Mouse (Mus musculus): ENCODE measurements around the gene Hrh2. TPM values are rescaled to one million over a fixed set of nuclear protein-coding genes. Genes with fewer than 3 reads are reported as not detected.

Hrh2 gene
- polyA plus RNA-seq, 1 experiment from 2014 or later, result 0.14 TPM

DNA sequence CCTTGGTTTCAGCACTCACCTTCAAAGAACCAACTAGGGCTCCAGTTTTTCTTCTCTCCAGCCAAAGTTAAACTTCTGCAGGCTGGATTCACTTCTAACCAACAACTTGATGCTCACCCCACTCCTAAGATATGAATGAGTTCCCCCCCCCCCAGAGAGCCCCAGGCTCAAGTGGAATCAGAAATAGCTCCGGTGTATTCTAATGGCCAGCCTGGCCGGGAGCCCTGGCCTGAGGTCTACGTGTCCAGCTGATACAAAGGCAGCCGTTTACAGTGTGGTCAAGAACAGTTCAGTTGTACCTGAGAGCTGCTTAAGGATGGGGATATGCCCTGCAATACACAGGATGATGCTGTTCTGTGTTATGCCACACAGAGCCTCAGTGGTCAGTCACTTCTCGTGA is 13.3 kb upstream of the Hrh2 start:
- no peak overlapping the region for H3K27ac ChIP-seq (replicated peaks)
- no peak for DNase-seq (ENCODE audit: low spot score)
- 87% methylated on average over 5 of the region's 5 CpGs for WGBS
- no peaks in the 10 kb centered on the region for H3K27me3 ChIP-seq (ENCODE audit: low read depth, poor library complexity, severe bottlenecking)
- H3K36me3 ChIP-seq, result no peaks in the 10 kb centered on the region
- H3K4me1 ChIP-seq, result peaks cover 27% of the 10 kb centered on the region
- H3K4me3 ChIP-seq, result no peak overlapping the region
- peaks cover 8% of the 10 kb centered on the region for H3K9me3 ChIP-seq (replicated peaks)

DNA sequence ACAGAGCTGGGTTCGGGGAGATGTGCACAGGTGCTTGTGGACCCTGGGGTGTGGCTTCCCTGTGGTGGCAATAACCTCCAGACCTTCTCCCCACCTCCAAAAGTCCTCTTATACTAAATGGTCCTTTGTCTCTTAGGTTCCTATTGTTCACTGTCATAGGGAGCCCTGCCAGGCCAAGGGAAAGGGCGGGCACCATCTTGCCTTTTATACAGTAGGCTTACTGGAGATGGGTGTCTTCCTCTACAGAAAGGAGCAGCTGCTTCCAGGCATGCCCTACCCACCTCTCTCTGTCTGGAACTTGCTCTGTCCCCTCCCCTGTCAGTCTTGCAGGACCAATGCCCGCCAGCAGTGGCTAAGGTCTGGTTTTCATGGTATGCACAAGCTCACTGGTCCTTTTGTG is 12.0 kb upstream of the Hrh2 start:
- H3K36me3 ChIP-seq, result no peaks in the 10 kb centered on the region
- H3K27me3 ChIP-seq (ENCODE audit: low read depth, poor library complexity, severe bottlenecking), result no peaks in the 10 kb centered on the region
- peak overlapping the region; percentile 52; the same call in 1 of the 2 replicates for H3K27ac ChIP-seq (replicated peaks)
- no peak overlapping the region for H3K4me3 ChIP-seq
- 83% methylated on average over 3 of the region's 3 CpGs for WGBS
- peaks cover 23% of the 10 kb centered on the region for H3K4me1 ChIP-seq
- H3K9me3 ChIP-seq (replicated peaks), result peaks cover under 1% of the 10 kb centered on the region
- DNase-seq (ENCODE audit: low spot score), result no peak

DNA sequence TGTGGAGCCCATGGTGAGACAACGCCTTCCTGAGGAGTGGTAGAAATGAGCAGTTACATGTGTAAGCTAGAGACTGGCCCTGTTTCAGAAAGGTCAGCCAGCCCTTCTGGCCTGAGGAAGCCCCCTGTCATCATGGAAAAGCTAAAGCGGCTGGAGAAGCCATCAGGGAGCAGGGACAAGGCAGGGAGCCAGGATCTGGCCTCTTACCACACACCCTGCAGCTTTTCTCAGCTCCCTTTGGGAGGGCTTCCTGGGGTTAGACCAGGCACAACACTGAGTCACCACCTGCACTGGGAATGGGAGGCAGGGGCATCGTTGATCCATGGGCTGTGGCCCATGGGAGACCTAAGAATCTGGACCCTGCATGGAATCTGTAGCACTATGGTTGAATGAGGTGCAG is 11.5 kb upstream of the Hrh2 start:
- no peak for DNase-seq (ENCODE audit: low spot score)
- Histone ChIP-seq H3K9me3 (replicated peaks) (no peaks in the 10 kb centered on the region; the same call in 1 of the 2 replicates), H3K4me3 (no peak overlapping the region), H3K27ac (replicated peaks) (peak overlapping the region; percentile 52), H3K27me3 (ENCODE audit: low read depth, poor library complexity, severe bottlenecking) (no peaks in the 10 kb centered on the region), H3K4me1 (peaks cover 23% of the 10 kb centered on the region), H3K36me3 (no peaks in the 10 kb centered on the region)
- WGBS, result 58% methylated on average over 3 of the region's 3 CpGs

- 0 out of 2 replicates have a peak overlapping the region, but pooled peaks have one; percentile 52 for H3K27ac ChIP-seq (replicated peaks)
- H3K9me3 ChIP-seq (replicated peaks), result no peaks in the 10 kb centered on the region; the same call in 1 of the 2 replicates
- no peaks in the 10 kb centered on the region for H3K36me3 ChIP-seq
- DNase-seq (ENCODE audit: low spot score), result no peak
- WGBS, result 87% methylated on average over 6 of the region's 6 CpGs
- peaks cover 23% of the 10 kb centered on the region for H3K4me1 ChIP-seq
- no peak overlapping the region for H3K4me3 ChIP-seq
- no peaks in the 10 kb centered on the region for H3K27me3 ChIP-seq (ENCODE audit: low read depth, poor library complexity, severe bottlenecking)
Measured at GRCm38 (mm10) chr13:54181318-54181717, 10.6 kb upstream of the Hrh2 start.

DNA sequence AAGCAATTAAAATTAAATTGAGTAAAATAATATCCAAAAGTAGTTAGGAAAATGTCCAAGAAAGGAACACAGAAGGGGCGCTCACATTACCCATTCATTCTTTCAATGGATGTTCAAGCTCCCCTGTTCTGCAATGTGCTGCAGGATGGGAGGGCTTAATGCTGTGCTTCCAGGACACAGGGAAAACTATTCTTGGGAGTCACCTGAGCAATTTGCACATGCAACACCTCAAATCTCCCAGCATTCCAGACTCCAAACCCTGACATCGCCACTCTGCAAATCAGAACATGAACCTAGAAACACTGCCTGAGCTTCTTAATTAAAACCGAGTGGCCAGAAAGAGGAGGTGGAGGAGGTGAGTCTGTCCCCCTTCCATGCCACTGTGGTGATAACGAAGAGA is 10.0 kb upstream of the Hrh2 start:
- WGBS, result 93% methylated on average over 4 of the region's 4 CpGs
- no peaks in the 10 kb centered on the region for H3K36me3 ChIP-seq
- no peak overlapping the region for H3K4me3 ChIP-seq
- H3K9me3 ChIP-seq (replicated peaks), result no peaks in the 10 kb centered on the region; the same call in 1 of the 2 replicates
- H3K27me3 ChIP-seq (ENCODE audit: low read depth, poor library complexity, severe bottlenecking), result no peaks in the 10 kb centered on the region
- H3K27ac ChIP-seq (replicated peaks), result no peak overlapping the region
- DNase-seq (ENCODE audit: low spot score), result no peak
- H3K4me1 ChIP-seq, result peaks cover 23% of the 10 kb centered on the region

GRCm38 (mm10) chr13:54186394-54186793 is 5.5 kb upstream of the Hrh2 start:
- Histone ChIP-seq H3K9me3 (replicated peaks) (no peaks in the 10 kb centered on the region; the same call in 1 of the 2 replicates), H3K4me1 (no peaks in the 10 kb centered on the region; the same call in 1 of the 2 replicates), H3K36me3 (no peaks in the 10 kb centered on the region), H3K27ac (replicated peaks) (no peak overlapping the region), H3K4me3 (no peak overlapping the region), H3K27me3 (ENCODE audit: low read depth, poor library complexity, severe bottlenecking) (peaks cover 10% of the 10 kb centered on the region)
- DNase-seq (ENCODE audit: low spot score), result no peak
- WGBS, result 83% methylated on average over 5 of the region's 5 CpGs

DNA sequence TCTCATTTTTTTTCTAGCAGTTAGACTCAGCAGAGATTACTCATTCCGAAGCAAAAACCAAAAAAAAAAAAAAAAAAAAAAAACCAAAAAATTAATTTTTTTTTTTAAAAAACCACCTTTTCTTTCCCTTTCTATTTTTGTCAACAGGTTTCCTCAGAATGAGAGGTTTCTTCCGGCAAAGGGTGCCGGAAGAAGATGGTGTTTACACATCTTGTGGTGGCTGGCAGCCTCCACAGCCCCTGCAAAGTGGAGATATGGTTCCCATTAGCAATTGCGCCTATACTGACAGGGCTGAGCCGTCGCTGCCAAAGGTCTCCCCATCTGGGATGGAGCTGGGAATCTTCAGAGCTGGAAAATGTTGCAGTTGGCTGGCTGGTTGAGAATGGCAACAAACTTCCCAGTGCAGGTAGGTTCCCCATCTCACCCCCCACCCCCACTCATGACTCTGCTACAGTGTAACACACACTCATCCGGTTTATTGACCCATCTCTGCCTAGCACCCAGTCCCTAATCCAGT is 3.7 kb upstream of the Hrh2 start:
- Histone ChIP-seq H3K9me3 (replicated peaks) (no peaks in the 10 kb centered on the region; the same call in 1 of the 2 replicates), H3K4me3 (no peak overlapping the region), H3K4me1 (peaks cover 12% of the 10 kb centered on the region), H3K27ac (replicated peaks) (no peak overlapping the region), H3K27me3 (ENCODE audit: low read depth, poor library complexity, severe bottlenecking) (peaks cover 28% of the 10 kb centered on the region), H3K36me3 (no peaks in the 10 kb centered on the region)
- WGBS, result 80% methylated on average over 7 of the region's 7 CpGs
- no peak for DNase-seq (ENCODE audit: low spot score)

GRCm38 (mm10) chr13:54189896-54190295 is 2.0 kb upstream of the Hrh2 start:
- Histone ChIP-seq H3K4me1 (peaks cover 12% of the 10 kb centered on the region), H3K4me3 (no peak overlapping the region), H3K9me3 (replicated peaks) (no peaks in the 10 kb centered on the region; the same call in 1 of the 2 replicates), H3K36me3 (no peaks in the 10 kb centered on the region), H3K27ac (replicated peaks) (no peak overlapping the region), H3K27me3 (ENCODE audit: low read depth, poor library complexity, severe bottlenecking) (peaks cover 39% of the 10 kb centered on the region)
- WGBS, result 85% methylated on average over 14 of the region's 14 CpGs
- DNase-seq (ENCODE audit: low spot score), result no peak

GRCm38 (mm10) chr13:54191181-54191580 is 748 bp upstream of the Hrh2 start:
- H3K9me3 ChIP-seq (replicated peaks), result no peaks in the 10 kb centered on the region
- no peak overlapping the region for H3K27ac ChIP-seq (replicated peaks)
- H3K4me1 ChIP-seq, result peaks cover 12% of the 10 kb centered on the region
- DNase-seq (ENCODE audit: low spot score), result no peak
- H3K36me3 ChIP-seq, result no peaks in the 10 kb centered on the region
- H3K27me3 ChIP-seq (ENCODE audit: low read depth, poor library complexity, severe bottlenecking), result peaks cover 39% of the 10 kb centered on the region
- 76% methylated on average over 3 of the region's 3 CpGs for WGBS
- H3K4me3 ChIP-seq, result no peak overlapping the region

DNA sequence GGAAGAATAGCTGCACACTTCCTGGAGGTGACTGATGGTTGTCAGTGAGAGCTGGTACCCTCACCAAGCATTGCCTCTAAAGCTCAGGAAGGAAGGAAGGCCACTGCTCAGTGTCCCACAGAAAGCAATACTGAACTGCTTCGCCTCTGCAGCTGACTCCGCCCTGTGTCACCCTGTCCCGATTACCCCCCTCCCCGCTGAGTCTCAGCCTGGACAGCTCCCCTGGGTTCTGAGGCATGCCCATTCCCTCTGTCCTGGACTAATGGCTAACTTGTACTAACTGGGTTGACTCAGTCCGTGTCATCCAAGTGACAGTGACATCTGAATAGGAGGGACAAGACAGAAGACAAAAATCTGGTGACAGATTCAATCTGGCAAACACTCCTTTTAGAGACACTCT is 1.7 kb downstream of the Hrh2 start:
- no peak for DNase-seq (ENCODE audit: low spot score)
- Histone ChIP-seq H3K36me3 (no peaks in the 10 kb centered on the region), H3K27ac (replicated peaks) (no peak overlapping the region), H3K27me3 (ENCODE audit: low read depth, poor library complexity, severe bottlenecking) (peaks cover 39% of the 10 kb centered on the region), H3K4me3 (no peak overlapping the region), H3K4me1 (peaks cover 12% of the 10 kb centered on the region), H3K9me3 (replicated peaks) (no peaks in the 10 kb centered on the region)
- WGBS, result 62% methylated on average over 5 of the region's 5 CpGs

DNA sequence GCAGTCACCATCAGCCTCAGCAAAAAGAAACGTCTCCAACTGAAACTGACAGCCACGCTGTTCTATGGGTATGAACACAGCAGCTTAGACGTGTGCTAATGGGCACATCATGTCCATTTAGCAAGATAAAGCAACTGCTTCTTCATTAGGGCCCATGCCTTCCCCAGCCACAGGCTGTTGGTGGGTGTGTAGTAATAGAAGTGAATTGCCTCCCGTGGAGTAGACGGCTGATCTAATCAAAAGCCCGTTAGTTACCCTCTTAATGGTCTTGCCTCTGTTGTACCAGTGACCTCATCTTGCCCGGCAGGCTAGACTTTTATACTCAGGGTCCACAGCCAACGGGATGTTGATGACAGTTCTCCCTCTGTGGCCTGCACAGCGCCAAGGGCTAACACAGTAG is 7.1 kb downstream of the Hrh2 start:
- peaks cover 10% of the 10 kb centered on the region for H3K4me1 ChIP-seq
- H3K27me3 ChIP-seq (ENCODE audit: low read depth, poor library complexity, severe bottlenecking), result peaks cover 4% of the 10 kb centered on the region; the same call in 1 of the 2 replicates
- 74% methylated on average over 9 of the region's 9 CpGs for WGBS
- no peaks in the 10 kb centered on the region for H3K9me3 ChIP-seq (replicated peaks)
- DNase-seq (ENCODE audit: low spot score), result no peak
- no peak overlapping the region for H3K4me3 ChIP-seq
- no peaks in the 10 kb centered on the region for H3K36me3 ChIP-seq
- no peak overlapping the region for H3K27ac ChIP-seq (replicated peaks)

DNA sequence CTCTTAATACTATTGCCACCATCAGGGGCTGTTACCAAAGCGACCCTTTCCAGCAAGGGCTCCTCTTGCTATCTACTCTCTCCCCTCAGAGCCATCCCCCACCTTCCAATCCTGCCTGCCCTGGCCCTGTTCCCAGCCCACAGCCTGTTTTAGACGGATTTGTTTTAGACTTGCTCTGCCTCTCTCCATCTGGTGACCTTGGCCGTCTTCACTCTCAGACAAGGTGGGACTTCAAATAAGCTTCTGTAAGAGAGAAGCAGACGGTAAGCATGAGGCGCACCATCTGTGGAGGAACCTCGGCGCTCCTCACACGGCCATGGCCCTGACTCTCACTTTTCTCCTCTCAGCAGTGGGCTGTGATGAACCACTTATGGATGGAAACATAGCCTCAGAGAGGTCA is 10.5 kb downstream of the Hrh2 start:
- H3K36me3 ChIP-seq, result no peaks in the 10 kb centered on the region
- H3K27ac ChIP-seq (replicated peaks), result no peak overlapping the region
- peaks cover 21% of the 10 kb centered on the region for H3K4me1 ChIP-seq
- H3K9me3 ChIP-seq (replicated peaks), result no peaks in the 10 kb centered on the region
- H3K4me3 ChIP-seq, result no peak overlapping the region
- 91% methylated on average over 8 of the region's 8 CpGs for WGBS
- no peaks in the 10 kb centered on the region for H3K27me3 ChIP-seq (ENCODE audit: low read depth, poor library complexity, severe bottlenecking)
- DNase-seq (ENCODE audit: low spot score), result no peak

- Histone ChIP-seq H3K9me3 (replicated peaks) (no peaks in the 10 kb centered on the region), H3K4me1 (peaks cover 21% of the 10 kb centered on the region), H3K4me3 (no peak overlapping the region), H3K27me3 (ENCODE audit: low read depth, poor library complexity, severe bottlenecking) (no peaks in the 10 kb centered on the region), H3K36me3 (no peaks in the 10 kb centered on the region), H3K27ac (replicated peaks) (no peak overlapping the region)
- DNase-seq (ENCODE audit: low spot score), result no peak
- WGBS, result 81% methylated on average over 2 of the region's 2 CpGs
Measured at GRCm38 (mm10) chr13:54203419-54203818, 11.5 kb downstream of the Hrh2 start.

GRCm38 (mm10) chr13:54205195-54205594 is 13.3 kb downstream of the Hrh2 start:
- no peaks in the 10 kb centered on the region for H3K36me3 ChIP-seq
- no peaks in the 10 kb centered on the region for H3K27me3 ChIP-seq (ENCODE audit: low read depth, poor library complexity, severe bottlenecking)
- WGBS, result 82% methylated on average over 7 of the region's 7 CpGs
- no peak overlapping the region for H3K27ac ChIP-seq (replicated peaks)
- no peak overlapping the region for H3K4me3 ChIP-seq
- peaks cover 23% of the 10 kb centered on the region for H3K4me1 ChIP-seq
- no peak for DNase-seq (ENCODE audit: low spot score)
- H3K9me3 ChIP-seq (replicated peaks), result no peaks in the 10 kb centered on the region

Measured in midbrain, embryonic 10.5 days (tissue).